27 mouse cellular contexts compared by ENCODE assay signal in the genomic region with DNA sequence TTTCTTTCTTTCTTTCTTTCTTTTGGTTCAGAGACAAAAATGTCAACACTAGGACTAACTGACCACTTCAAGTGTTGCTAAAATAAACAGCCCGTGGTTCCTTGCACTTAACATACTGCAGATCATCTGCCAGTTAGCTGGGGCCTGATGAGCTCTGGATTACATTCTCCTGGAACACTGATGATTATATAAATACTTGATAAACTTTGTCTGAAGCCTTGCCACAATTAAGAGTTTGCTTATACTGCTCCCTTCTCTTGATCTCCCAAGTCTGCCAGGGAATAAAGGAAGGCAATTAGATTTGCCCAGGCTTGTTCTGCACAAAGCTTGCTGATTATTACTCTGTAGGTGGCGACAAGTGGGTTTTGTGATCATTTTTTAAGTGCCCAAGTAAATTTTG. TPM values are rescaled to one million over a fixed set of nuclear protein-coding genes. Genes with fewer than 3 reads are reported as not detected.
DNase-seq lines count a peak whose midpoint lies in the region; ATAC-seq and TF ChIP-seq lines count a peak whose summit lies in the region.
"Had no signal": no experiment of that assay in that cellular context is flagged by ENCODE, and none has a peak within 500 bp of the region (broad histone marks: within the 10 kb centered on the region; RNA-seq: fewer than 3 reads in every experiment).

No protein-coding gene starts in this region.

- no peak for ATAC-seq in forebrain, embryonic 13.5 days
- ATAC-seq in heart, embryonic 15.5 days (replicated peaks; ENCODE audit: insufficient number of reproducible peaks, insufficient read depth, low FRiP score, low read depth), result no peak
- ATAC-seq: forebrain, postnatal 0 days had no signal

- H3K9me3 ChIP-seq in forebrain, embryonic 13.5 days (replicated peaks), result no peaks in the 10 kb centered on the region
- no peaks in the 10 kb centered on the region for H3K9me3 ChIP-seq in forebrain, embryonic 10.5 days
- no peaks in the 10 kb centered on the region for H3K9me3 ChIP-seq in heart, embryonic 15.5 days (replicated peaks)
- no peaks in the 10 kb centered on the region for H3K9me3 ChIP-seq in ES-Bruce4 (replicated peaks; ENCODE audit: control insufficient read depth, insufficient read depth, low read length, poor library complexity, severe bottlenecking)
- H3K9me3 ChIP-seq: hindbrain, embryonic 13.5 days; limb, embryonic 15.5 days; megakaryocyte, embryonic 14.5 days; neural tube, embryonic 12.5 days; stomach, embryonic 15.5 days had no signal

- no peak for TF ChIP-seq POLR2A in ES-Bruce4 (IDR thresholded peaks at IDR 0.05; ENCODE audit: insufficient read depth, low read length)
- no peak for TF ChIP-seq POLR2A in embryonic fibroblast, embryonic 13.5 days (IDR thresholded peaks at IDR 0.05; ENCODE audit: low read depth, low read length)

- TF ChIP-seq EP300 in ES-Bruce4 (IDR thresholded peaks at IDR 0.05; ENCODE audit: insufficient read depth, low read depth, low read length), result no peak

- DNase-seq in forebrain, embryonic 10.5 days (ENCODE audit: extremely low spot score, low spot score), result no peak
- no peak for DNase-seq in heart, postnatal 36 days
- no peak for DNase-seq in thymus, postnatal 0 days (ENCODE audit: low spot score)
- no peak for DNase-seq in spleen, postnatal 14 days (ENCODE audit: low spot score in 2 of 2)
- DNase-seq: adrenal gland, postnatal 14 days; cerebellum, adult 9-10 months; forebrain, postnatal 0 days; gastrocnemius, postnatal 36 days; heart, postnatal 14 days; kidney, adult 2 months; lung, postnatal 10 days; midbrain, embryonic 14.5 days; right cerebral cortex, postnatal 25 days; spleen, adult 18-20 months; thymus, adult 2 months had no signal

- H3K4me1 ChIP-seq in forebrain, embryonic 13.5 days, result peaks cover 12% of the 10 kb centered on the region
- H3K4me1 ChIP-seq in forebrain, embryonic 10.5 days, result peaks cover 16% of the 10 kb centered on the region
- peaks cover 7% of the 10 kb centered on the region; the same call in 1 of the 2 replicates for H3K4me1 ChIP-seq in heart, embryonic 15.5 days (replicated peaks)
- no peaks in the 10 kb centered on the region for H3K4me1 ChIP-seq in ES-Bruce4 (ENCODE audit: control insufficient read depth, insufficient read depth, low read length)
- peaks cover 11% of the 10 kb centered on the region for H3K4me1 ChIP-seq in embryonic fibroblast, embryonic 13.5 days (ENCODE audit: control insufficient read depth, insufficient read depth, low read length)
- H3K4me1 ChIP-seq: hindbrain, embryonic 13.5 days; limb, embryonic 15.5 days; neural tube, embryonic 12.5 days had no signal

- no peak overlapping the region for H3K4me3 ChIP-seq in forebrain, embryonic 13.5 days
- H3K4me3 ChIP-seq in forebrain, embryonic 10.5 days, result no peak overlapping the region
- H3K4me3 ChIP-seq in heart, embryonic 15.5 days, result no peak overlapping the region
- no peak overlapping the region for H3K4me3 ChIP-seq in ES-Bruce4 (ENCODE audit: low read depth, low read length)
- no peak overlapping the region for H3K4me3 ChIP-seq in embryonic fibroblast, embryonic 13.5 days (ENCODE audit: insufficient read depth, low read length)
- H3K4me3 ChIP-seq: hindbrain, embryonic 13.5 days; left cerebral cortex, adult 2 months; limb, embryonic 15.5 days; megakaryocyte, embryonic 14.5 days; neural tube, embryonic 12.5 days; stomach, embryonic 15.5 days had no signal

- intact Hi-C loops in heart, postnatal 36 days (cut with DNase I), result loop anchor here (1.0 to 5.0 kb wide), 2 partner anchors 50 to 68 kb away; no protein-coding TSS in a partner anchor

- H3K36me3 ChIP-seq in forebrain, embryonic 13.5 days (ENCODE audit: poor library complexity, severe bottlenecking), result peaks cover 20% of the 10 kb centered on the region
- H3K36me3 ChIP-seq in forebrain, embryonic 10.5 days (replicated peaks), result peaks cover 41% of the 10 kb centered on the region
- H3K36me3 ChIP-seq in heart, embryonic 15.5 days, result peaks cover 17% of the 10 kb centered on the region
- H3K36me3 ChIP-seq in ES-Bruce4 (ENCODE audit: control insufficient read depth, insufficient read depth, low read length, poor library complexity, severe bottlenecking), result peaks cover 6% of the 10 kb centered on the region; the same call in 1 of the 2 replicates

- no peaks in the 10 kb centered on the region for H3K27me3 ChIP-seq in forebrain, embryonic 13.5 days
- H3K27me3 ChIP-seq in forebrain, embryonic 10.5 days (ENCODE audit: poor library complexity, severe bottlenecking), result no peaks in the 10 kb centered on the region
- H3K27me3 ChIP-seq in heart, embryonic 15.5 days, result no peaks in the 10 kb centered on the region
- no peaks in the 10 kb centered on the region for H3K27me3 ChIP-seq in ES-Bruce4 (ENCODE audit: control insufficient read depth, insufficient read depth, low read length, poor library complexity, severe bottlenecking)
- H3K27me3 ChIP-seq: hindbrain, embryonic 13.5 days; limb, embryonic 15.5 days; megakaryocyte, embryonic 14.5 days; neural tube, embryonic 12.5 days; stomach, embryonic 15.5 days had no signal

- H3K27ac ChIP-seq in forebrain, embryonic 13.5 days, result no peak overlapping the region
- no peak overlapping the region for H3K27ac ChIP-seq in forebrain, embryonic 10.5 days
- 0 out of 2 replicates have a peak overlapping the region, but pooled peaks have one; percentile 7 for H3K27ac ChIP-seq in heart, embryonic 15.5 days
- H3K27ac ChIP-seq in ES-Bruce4 (ENCODE audit: insufficient read depth, low read length), result peak overlapping the region; percentile 36
- H3K27ac ChIP-seq in embryonic fibroblast, embryonic 13.5 days (ENCODE audit: insufficient read depth, low read length), result peak overlapping the region; percentile 90
- H3K27ac ChIP-seq: hindbrain, embryonic 13.5 days; kidney, postnatal 0 days; left cerebral cortex, adult 2 months; limb, embryonic 15.5 days; liver, embryonic 14.5 days; neural tube, embryonic 12.5 days; stomach, embryonic 15.5 days had no signal

- peak overlapping the region; percentile 23; the same call in 1 of the 2 replicates for H3K9ac ChIP-seq in forebrain, embryonic 13.5 days
- no peak overlapping the region for H3K9ac ChIP-seq in heart, embryonic 15.5 days
- 0 out of 2 replicates have a peak overlapping the region, but pooled peaks have one; percentile 33 for H3K9ac ChIP-seq in ES-Bruce4 (ENCODE audit: low read depth, poor library complexity, severe bottlenecking)
- H3K9ac ChIP-seq: forebrain, postnatal 0 days; hindbrain, embryonic 13.5 days; limb, embryonic 15.5 days; liver, embryonic 14.5 days; neural tube, embryonic 12.5 days; stomach, embryonic 15.5 days had no signal

- TF ChIP-seq CTCF in ES-Bruce4 (IDR thresholded peaks at IDR 0.05; ENCODE audit: low read depth, low read length), result no peak
- no peak for TF ChIP-seq CTCF in embryonic fibroblast, embryonic 13.5 days (IDR thresholded peaks at IDR 0.05; ENCODE audit: borderline replicate concordance, insufficient read depth, low read length)

- WGBS in forebrain, embryonic 13.5 days, result 30% methylated on average over 2 of the region's 2 CpGs
- WGBS in forebrain, embryonic 10.5 days, result 67% methylated on average over 2 of the region's 2 CpGs
- WGBS in heart, embryonic 15.5 days, result 49% methylated on average over 2 of the region's 2 CpGs

- no peak overlapping the region for H3K4me2 ChIP-seq in forebrain, embryonic 13.5 days
- H3K4me2 ChIP-seq in heart, embryonic 15.5 days, result no peak overlapping the region
- H3K4me2 ChIP-seq: hindbrain, embryonic 13.5 days; limb, embryonic 15.5 days; neural tube, embryonic 12.5 days; stomach, embryonic 15.5 days had no signal

RNA-seq across cellular contexts. Expression of a gene that starts 24.9 kb away (rescaled TPM):
- 0.11 and 0.13 TPM in 2 replicates for polyA plus RNA-seq in forebrain, embryonic 13.5 days (2015; fragmentation: Nextera tagmentation; extraction: Ambion mirVana)
- 0.12 and 0.31 TPM in 2 replicates for polyA plus RNA-seq in forebrain, embryonic 10.5 days (2016; fragmentation: Nextera tagmentation; extraction: Ambion mirVana)
- polyA plus RNA-seq in heart, embryonic 15.5 days (2015; fragmentation: Nextera tagmentation; extraction: Ambion mirVana), result 0.14 and 0.39 TPM in 2 replicates
- 1 to 10 TPM; 1.1 to 1.4 TPM for total RNA-seq in heart, postnatal 36 days (2021)
- polyA plus RNA-seq in ES-Bruce4 (2011; ENCODE audit: insufficient read depth, insufficient read length, low read depth, missing spikeins), result 3.1 and 3.8 TPM in 2 replicates
- 13.3 and 33.0 TPM in 2 replicates for polyA plus RNA-seq in embryonic fibroblast, embryonic 13.5 days (2011; ENCODE audit: insufficient read length, low read depth, missing spikeins)
- 0.43 and 0.68 TPM in 2 replicates for polyA plus RNA-seq in thymus, postnatal 0 days (2015; fragmentation: Nextera tagmentation; extraction: Ambion mirVana)

Comparison
In these comparisons a context has a peak if more than half of its experiments do, and no peak if none do; other contexts are left out.
1. H3K27ac ChIP-seq: peak in heart, embryonic 15.5 days (single experiment), ES-Bruce4 (single experiment) and embryonic fibroblast, embryonic 13.5 days (single experiment); none in forebrain, embryonic 13.5 days (single experiment) and forebrain, embryonic 10.5 days (single experiment).